Mouse (Mus musculus): ENCODE data around the gene Ror1.

Gene Ror1

GRCm38 (mm10) chr4:100393374-100394061 is 297.9 kb downstream of the Ror1 start:
- DNase-seq, result no peak

- no peak for DNase-seq
Observed at GRCm38 (mm10) chr4:100395407-100395806, 299.8 kb downstream of the Ror1 start.

GRCm38 (mm10) chr4:100398079-100398478 is 302.5 kb downstream of the Ror1 start:
- DNase-seq, result no peak

GRCm38 (mm10) chr4:100401078-100401477 is 305.5 kb downstream of the Ror1 start:
- DNase-seq, result no peak

GRCm38 (mm10) chr4:100401581-100402470 is 306.2 kb downstream of the Ror1 start:
- no peak for DNase-seq

GRCm38 (mm10) chr4:100407261-100407874 is 311.8 kb downstream of the Ror1 start:
- peak; percentile 72 to 90 for DNase-seq

GRCm38 (mm10) chr4:100409521-100409920 is 313.9 kb downstream of the Ror1 start:
- DNase-seq, result no peak

GRCm38 (mm10) chr4:100411841-100412539 is 316.4 kb downstream of the Ror1 start:
- DNase-seq, result no peak

GRCm38 (mm10) chr4:100422756-100423155 is 327.2 kb downstream of the Ror1 start:
- DNase-seq, result no peak

GRCm38 (mm10) chr4:100426101-100426500 is 330.5 kb downstream of the Ror1 start:
- DNase-seq, result no peak

- peak in 1 of 2 experiments; percentile 6 for DNase-seq
Observed at GRCm38 (mm10) chr4:100429371-100429900, 333.8 kb downstream of the Ror1 start.

GRCm38 (mm10) chr4:100435281-100436168 is 339.9 kb downstream of the Ror1 start:
- DNase-seq, result no peak

- DNase-seq, result no peak
Observed at GRCm38 (mm10) chr4:100436169-100436547, 340.6 kb downstream of the Ror1 start.

- DNase-seq, result no peak
Observed at GRCm38 (mm10) chr4:100446897-100447296, 351.3 kb downstream of the Ror1 start.

GRCm38 (mm10) chr4:100462493-100463120 is 367.0 kb downstream of the Ror1 start:
- DNase-seq, result no peak

- peak; percentile 89 to 94 for DNase-seq
Observed at GRCm38 (mm10) chr4:100478592-100479321, 383.2 kb downstream of the Ror1 start, which contains the start of gene Ube2u. Gene Ube2u, plus strand, starts transcription at chr4:100478849.

GRCm38 (mm10) chr4:100488447-100488846 is 392.9 kb downstream of the Ror1 start:
- DNase-seq, result no peak
